Mouse (Mus musculus) hindbrain, embryonic 11.5 days (tissue): ENCODE data around the gene Siglecf. TPM values are rescaled to one million over a fixed set of nuclear protein-coding genes. Genes with fewer than 3 reads are reported as not detected.

Source experiments
- ATAC-seq: fragments of 200-750 bp; cut with Nextera tagmentation; 2 replicates; pipeline ENCODE4 v1.8.0; 2017; ENCODE audit warnings: mild to moderate bottlenecking, moderate TSS enrichment, moderate library complexity; ENCODE audit not compliant: low FRiP score
- DNase-seq: peaks from one replicate; pipeline ENCODE4 v3.0.0-alpha.2; 2015; ENCODE audit warnings: low spot score
- H3K27ac ChIP-seq: fragments of 300-500 bp; sonication (generic); 2 replicates; pipeline ENCODE4 v1.5.1; 2014; ENCODE audit warnings: mild to moderate bottlenecking, low read depth, low read length
- H3K27me3 ChIP-seq: fragments of 300-500 bp; sonication (generic); 2 replicates; pipeline ENCODE4 v1.6.1; 2014; ENCODE audit warnings: mild to moderate bottlenecking, low read length, moderate library complexity, mixed read lengths; ENCODE audit not compliant: control insufficient read depth, insufficient read depth
- H3K36me3 ChIP-seq: fragments of 300-500 bp; sonication (generic); 2 replicates; pipeline ENCODE4 v1.6.1; 2014; ENCODE audit warnings: mild to moderate bottlenecking, low read length, moderate library complexity, mixed read lengths; ENCODE audit not compliant: control insufficient read depth, insufficient read depth
- H3K4me1 ChIP-seq: fragments of 300-500 bp; sonication (generic); replicated peaks from 2 replicates; pipeline ENCODE4 v1.6.1; 2014; ENCODE audit warnings: low read length, mixed read lengths; ENCODE audit not compliant: control insufficient read depth, insufficient read depth
- H3K4me2 ChIP-seq: fragments of 300-500 bp; sonication (generic); replicated peaks from 2 replicates; pipeline ENCODE4 v1.6.1; 2014; ENCODE audit warnings: mild to moderate bottlenecking, low read depth, low read length
- H3K4me3 ChIP-seq: fragments of 300-500 bp; sonication (generic); 2 replicates; pipeline ENCODE4 v1.5.1; 2014; ENCODE audit warnings: low read depth, low read length
- H3K9ac ChIP-seq: fragments of 300-500 bp; sonication (generic); 2 replicates; pipeline ENCODE4 v1.6.1; 2014; ENCODE audit warnings: low read depth, low read length
- H3K9me3 ChIP-seq: fragments of 300-500 bp; sonication (generic); 2 replicates; pipeline ENCODE4 v1.6.1; 2016; ENCODE audit warnings: low read length; ENCODE audit not compliant: control insufficient read depth
- WGBS: fragments of 180-500 bp; shearing (Covaris S2); extraction: QIAGEN DNeasy Blood & Tissue Kit; methylation state at CpG from one replicate; pipeline ENCODE4 v1.1.7; 2014; 5-methylcytosine and 5-hydroxymethylcytosine counted together
- polyA plus RNA-seq: library from polyadenylated mRNA; unstranded; fragments of >200 nt; fragmentation: Nextera tagmentation; extraction: Ambion mirVana; gene quantifications from 2 replicates; pipeline ENCODE4 v1.2.1, GENCODE M21; 2014

The Siglecf gene
- 0.36 TPM in 1 of 2 replicates, not detected in the other for polyA plus RNA-seq

GRCm38 (mm10) chr7:43351154-43351553, at the start of gene Siglecf:
Gene Siglecf, plus strand, starts transcription at chr7:43351341.
- DNase-seq: no peak
- Histone ChIP-seq H3K4me2 (no peak within 1 kb of the TSS), H3K9me3 (no peaks in the 10 kb centered on the region), H3K4me1 (no peaks in the 10 kb centered on the region), H3K27me3 (no peaks in the 10 kb centered on the region), H3K4me3 (no peak within 1 kb of the TSS), H3K27ac (no peak within 1 kb of the TSS), H3K36me3 (no peaks in the 10 kb centered on the region), H3K9ac (no peak within 1 kb of the TSS)
- no peak for ATAC-seq
- WGBS: 65% methylated on average over 3 of the region's 3 CpGs

GRCm38 (mm10) chr7:43305235-43305634, 45.9 kb upstream of the Siglecf start:
- no peaks in the 10 kb centered on the region for H3K9me3 ChIP-seq
- ATAC-seq (no peak), DNase-seq (no peak)
- H3K4me1 ChIP-seq: no peaks in the 10 kb centered on the region
- 91% methylated on average over 3 of the region's 3 CpGs for WGBS
- no peak overlapping the region for H3K27ac ChIP-seq
- no peak overlapping the region for H3K9ac ChIP-seq
- no peak overlapping the region for H3K4me2 ChIP-seq
- H3K4me3 ChIP-seq: no peak overlapping the region
- no peaks in the 10 kb centered on the region for H3K27me3 ChIP-seq
- H3K36me3 ChIP-seq: 0 out of 2 replicates have a peak, but pooled peaks cover 3% of the 10 kb centered on the region

DNA sequence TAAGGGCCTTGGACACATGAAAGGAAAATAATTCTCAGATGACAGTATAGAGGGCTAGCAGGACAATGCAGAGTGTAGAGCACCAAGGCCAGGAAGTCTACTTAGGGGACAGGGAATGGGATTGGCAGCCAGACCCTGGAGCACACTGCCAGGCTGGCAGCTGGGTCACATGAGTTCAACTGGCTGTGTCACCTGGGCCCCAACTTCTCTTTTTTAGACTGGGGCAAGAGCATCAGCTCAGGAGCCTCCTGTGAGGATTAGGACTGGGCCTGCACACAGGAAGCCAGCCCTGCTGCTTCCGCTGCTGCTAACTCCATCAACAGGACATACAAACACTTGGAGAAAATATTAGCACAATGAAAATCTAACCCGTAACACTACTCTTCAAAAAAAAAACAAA, 42.1 kb upstream of the Siglecf start:
- Histone ChIP-seq H3K4me1 (no peaks in the 10 kb centered on the region), H3K9ac (no peak overlapping the region), H3K4me3 (no peak overlapping the region), H3K9me3 (no peaks in the 10 kb centered on the region), H3K36me3 (no peaks in the 10 kb centered on the region), H3K27me3 (no peaks in the 10 kb centered on the region), H3K4me2 (no peak overlapping the region), H3K27ac (no peak overlapping the region)
- no peak for DNase-seq
- ATAC-seq: no peak
- WGBS: 91% methylated on average over 2 of the region's 2 CpGs

DNA sequence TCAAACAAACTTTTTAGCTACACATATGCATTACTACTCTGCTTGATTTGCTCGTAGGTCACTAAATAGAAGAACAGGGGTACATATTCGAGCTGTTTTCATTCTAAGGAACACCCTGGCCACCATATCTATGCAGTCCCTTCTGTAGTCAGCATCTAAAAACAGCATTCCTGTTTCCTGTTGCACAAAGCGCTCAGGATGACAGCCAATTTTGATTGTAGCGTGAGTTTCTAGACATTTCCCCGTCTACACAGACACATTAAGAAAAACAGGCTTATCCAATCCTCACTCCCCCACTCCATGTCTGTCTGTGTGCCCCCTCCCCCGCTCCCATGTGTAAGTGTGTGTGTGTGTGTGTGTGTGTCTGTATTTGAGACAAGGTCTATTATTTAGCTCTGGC, 39.5 kb upstream of the Siglecf start:
- Histone ChIP-seq H3K4me2 (no peak overlapping the region), H3K4me1 (no peaks in the 10 kb centered on the region), H3K9ac (no peak overlapping the region), H3K4me3 (no peak overlapping the region), H3K27me3 (no peaks in the 10 kb centered on the region), H3K27ac (no peak overlapping the region), H3K9me3 (no peaks in the 10 kb centered on the region), H3K36me3 (no peaks in the 10 kb centered on the region)
- DNase-seq: peak; percentile 2
- no peak for ATAC-seq
- 91% methylated on average over 6 of the region's 6 CpGs for WGBS

DNA sequence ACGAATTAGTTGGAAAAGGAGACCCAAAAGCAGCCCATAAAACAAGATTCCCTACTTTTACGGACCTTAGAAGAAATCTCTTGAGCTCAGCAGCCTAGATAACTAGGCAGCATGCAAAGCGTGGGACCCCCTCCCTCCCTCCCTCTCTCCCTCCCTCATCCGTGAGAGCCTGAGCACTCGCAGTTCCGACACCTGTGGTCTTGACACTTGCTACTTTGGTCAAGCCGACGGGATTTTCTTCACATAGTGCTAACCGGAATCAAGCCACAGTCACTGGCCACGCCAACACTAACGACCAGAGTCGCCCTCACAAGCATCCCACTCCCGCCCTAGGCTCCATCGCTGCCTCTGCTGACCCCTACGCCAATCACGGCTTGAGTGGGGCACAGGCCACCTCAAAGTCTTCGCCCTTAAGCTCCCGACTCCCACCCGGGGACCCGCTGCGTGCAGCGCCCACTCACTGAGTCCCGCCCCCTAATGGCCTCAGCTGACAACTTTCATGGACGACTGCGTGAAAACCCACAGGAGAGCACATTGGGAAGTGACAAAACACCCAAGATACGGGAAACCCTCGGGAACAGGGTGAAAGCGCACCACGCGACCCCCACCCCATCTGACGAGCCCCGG, 38.6 kb upstream of the Siglecf start:
- Histone ChIP-seq H3K4me2 (peak overlapping the region; percentile 83), H3K9ac (peak overlapping the region; percentile 72), H3K36me3 (no peaks in the 10 kb centered on the region), H3K9me3 (no peaks in the 10 kb centered on the region), H3K4me1 (no peaks in the 10 kb centered on the region), H3K27me3 (no peaks in the 10 kb centered on the region), H3K27ac (peak overlapping the region; percentile 47), H3K4me3 (peak overlapping the region; percentile 78)
- DNase-seq (no peak), ATAC-seq (peak; percentile 80)
- WGBS: 1% methylated on average over 32 of the region's 32 CpGs

DNA sequence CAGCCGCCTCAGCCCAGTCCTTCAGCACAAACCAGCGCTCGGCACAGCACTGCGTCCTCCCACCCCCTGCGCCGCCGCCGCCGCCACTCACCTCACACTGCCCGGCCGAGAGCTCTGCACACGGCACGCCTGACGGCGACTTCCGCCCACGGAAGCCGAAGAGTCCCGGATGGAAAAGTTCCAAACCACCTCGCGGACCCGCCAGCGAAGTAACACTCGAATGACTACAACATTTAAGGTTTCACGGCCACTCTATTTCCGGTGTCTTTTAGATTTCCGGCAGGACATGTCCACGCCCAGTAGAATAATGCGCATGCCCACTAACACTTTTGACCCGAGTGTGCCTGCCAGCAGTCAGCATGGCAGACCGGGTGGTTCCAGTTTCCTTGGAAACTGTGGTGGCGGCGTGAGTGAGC, 38.1 kb upstream of the Siglecf start, which contains the start of gene Zfp715:
Gene Zfp715 (minus strand): TSS at position 282 of the 416 bp plus-strand sequence.
- no peaks in the 10 kb centered on the region for H3K9me3 ChIP-seq
- peak within 1 kb of the TSS; percentile 78 for H3K4me3 ChIP-seq
- DNase-seq (peak; percentile 91), ATAC-seq (peak; percentile 94)
- H3K4me1 ChIP-seq: no peaks in the 10 kb centered on the region
- H3K27ac ChIP-seq: peak within 1 kb of the TSS; percentile 47
- no peaks in the 10 kb centered on the region for H3K36me3 ChIP-seq
- peak within 1 kb of the TSS; percentile 83 for H3K4me2 ChIP-seq
- H3K27me3 ChIP-seq: no peaks in the 10 kb centered on the region
- peak within 1 kb of the TSS; percentile 72 for H3K9ac ChIP-seq
- under 1% methylated on average over 33 of the region's 33 CpGs for WGBS

- H3K27me3 ChIP-seq: no peaks in the 10 kb centered on the region
- no peak for ATAC-seq
- H3K27ac ChIP-seq: no peak overlapping the region
- H3K9me3 ChIP-seq: no peaks in the 10 kb centered on the region
- H3K36me3 ChIP-seq: no peaks in the 10 kb centered on the region
- DNase-seq: no peak
- H3K4me3 ChIP-seq: no peak overlapping the region
- no peak overlapping the region for H3K4me2 ChIP-seq
- WGBS: 56% methylated on average over 10 of the region's 10 CpGs
- H3K9ac ChIP-seq: no peak overlapping the region
- no peaks in the 10 kb centered on the region for H3K4me1 ChIP-seq
Measured at GRCm38 (mm10) chr7:43326223-43326780, 24.8 kb upstream of the Siglecf start.

GRCm38 (mm10) chr7:43328101-43328500, 23.0 kb upstream of the Siglecf start:
- ATAC-seq (no peak), DNase-seq (no peak)
- H3K9ac ChIP-seq: no peak overlapping the region
- no peaks in the 10 kb centered on the region for H3K4me1 ChIP-seq
- no peaks in the 10 kb centered on the region for H3K9me3 ChIP-seq
- H3K27me3 ChIP-seq: no peaks in the 10 kb centered on the region
- H3K4me2 ChIP-seq: no peak overlapping the region
- 65% methylated on average over 4 of the region's 4 CpGs for WGBS
- no peaks in the 10 kb centered on the region for H3K36me3 ChIP-seq
- no peak overlapping the region for H3K4me3 ChIP-seq
- no peak overlapping the region for H3K27ac ChIP-seq

DNA sequence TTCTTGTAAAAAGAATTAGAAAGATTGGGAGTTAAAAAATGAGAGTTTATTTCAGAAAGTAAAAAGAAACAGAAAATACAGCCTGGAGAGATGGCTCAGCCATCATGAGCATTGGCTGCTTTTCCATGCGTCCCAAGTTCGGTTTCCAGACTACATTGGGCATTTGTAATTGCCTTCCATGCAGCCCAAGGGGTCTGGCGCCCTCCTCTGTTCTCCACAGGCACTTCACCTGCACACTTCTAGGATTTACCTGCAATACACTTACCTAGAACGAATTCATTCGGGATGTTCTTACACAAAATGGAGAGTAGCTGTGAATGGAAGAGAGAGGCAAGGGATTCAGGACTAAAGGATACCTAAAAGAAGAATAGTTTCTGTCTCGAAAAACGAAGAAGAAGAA, 17.9 kb upstream of the Siglecf start:
- Histone ChIP-seq H3K4me1 (no peaks in the 10 kb centered on the region), H3K4me2 (no peak overlapping the region), H3K36me3 (no peaks in the 10 kb centered on the region), H3K4me3 (no peak overlapping the region), H3K27ac (no peak overlapping the region), H3K9ac (no peak overlapping the region), H3K27me3 (no peaks in the 10 kb centered on the region), H3K9me3 (no peaks in the 10 kb centered on the region)
- DNase-seq (no peak), ATAC-seq (no peak)
- WGBS: 57% methylated on average over 5 of the region's 7 CpGs
